Mouse (Mus musculus): ENCODE data around the gene Hspa5. TPM values are rescaled to one million over a fixed set of nuclear protein-coding genes. Genes with fewer than 3 reads are reported as not detected.

The Hspa5 gene
- polyA plus RNA-seq, 1 experiment, result 520 TPM

DNA sequence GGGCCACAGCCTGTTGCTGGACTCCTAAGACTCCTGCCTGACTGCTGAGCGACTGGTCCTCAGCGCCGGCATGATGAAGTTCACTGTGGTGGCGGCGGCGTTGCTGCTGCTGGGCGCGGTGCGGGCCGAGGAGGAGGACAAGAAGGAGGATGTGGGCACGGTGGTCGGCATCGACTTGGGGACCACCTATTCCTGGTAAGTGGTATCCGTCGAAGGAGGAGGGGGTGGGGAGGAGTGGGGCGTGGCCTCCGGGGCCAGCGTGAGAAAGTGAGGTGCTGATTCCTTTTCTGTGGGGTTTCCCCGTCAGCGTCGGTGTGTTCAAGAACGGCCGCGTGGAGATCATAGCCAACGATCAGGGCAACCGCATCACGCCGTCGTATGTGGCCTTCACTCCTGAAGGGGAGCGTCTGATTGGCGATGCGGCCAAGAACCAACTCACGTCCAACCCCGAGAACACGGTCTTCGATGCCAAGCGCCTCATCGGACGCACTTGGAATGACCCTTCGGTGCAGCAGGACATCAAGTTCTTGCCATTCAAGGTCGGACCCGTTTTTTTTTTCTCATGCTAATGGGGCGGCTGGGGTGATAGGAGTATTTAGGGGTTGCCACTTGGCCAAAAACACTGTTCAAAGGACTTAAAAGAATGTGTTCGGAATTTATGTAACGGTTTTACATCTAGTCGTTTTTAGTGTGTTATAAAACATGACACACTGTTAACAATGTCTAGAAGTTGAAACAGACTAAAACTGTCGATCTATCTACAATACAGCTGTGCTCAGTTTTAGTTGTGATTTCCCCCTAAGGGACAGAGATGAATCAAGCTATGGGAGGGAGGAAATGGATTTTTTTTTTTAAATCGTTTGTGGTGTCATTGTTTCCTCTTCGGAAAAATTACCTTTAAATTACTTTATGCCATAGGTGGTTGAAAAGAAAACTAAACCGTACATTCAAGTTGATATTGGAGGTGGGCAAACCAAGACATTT, 774 bp downstream of the Hspa5 start:
- H3K36me3 ChIP-seq (ENCODE audit: control insufficient read depth, insufficient read depth), result peaks cover 52% of the 10 kb centered on the region
- TF ChIP-seq MAX (IDR thresholded peaks at IDR 0.05), result no peak
- H3K4me3 ChIP-seq (ENCODE audit: insufficient read depth, poor library complexity, severe bottlenecking), result peak overlapping the region; percentile 97
- H3K79me2 ChIP-seq (ENCODE audit: control insufficient read depth, insufficient read depth), result peaks cover 72% of the 10 kb centered on the region
- peaks cover 64% of the 10 kb centered on the region for H3K79me3 ChIP-seq (ENCODE audit: low read depth)
- no peaks in the 10 kb centered on the region for H3K27me3 ChIP-seq (ENCODE audit: control insufficient read depth, insufficient read depth, insufficient read length)
- peak overlapping the region; percentile 94 for H3ac ChIP-seq (ENCODE audit: control insufficient read depth, insufficient read length, low read depth)

GRCm38 (mm10) chr2:34773673-34774072, 1.9 kb downstream of the Hspa5 start:
- no peak for TF ChIP-seq CTCF (IDR thresholded peaks at IDR 0.05; ENCODE audit: control insufficient read depth, insufficient read depth, insufficient read length)
- no peak for TF ChIP-seq MYOD1 (IDR thresholded peaks at IDR 0.05; ENCODE audit: control insufficient read depth, insufficient read length, low read depth)
- no peak for TF ChIP-seq MAX (IDR thresholded peaks at IDR 0.05)
- TF ChIP-seq MYOG (IDR thresholded peaks at IDR 0.05; ENCODE audit: control insufficient read depth, extremely low read depth, insufficient read length), result no peak
- no peak for TF ChIP-seq FOSL1 (IDR thresholded peaks at IDR 0.05; ENCODE audit: insufficient read depth, low read length, poor library complexity, severe bottlenecking)
- TF ChIP-seq USF1 (IDR thresholded peaks at IDR 0.05; ENCODE audit: low read depth), result no peak
- no peak for TF ChIP-seq CEBPB (IDR thresholded peaks at IDR 0.05; ENCODE audit: low read depth)
- H3K27me3 ChIP-seq (ENCODE audit: control insufficient read depth, insufficient read depth, insufficient read length), result no peaks in the 10 kb centered on the region
- H3K79me2 ChIP-seq (ENCODE audit: control insufficient read depth, insufficient read depth), result peaks cover 77% of the 10 kb centered on the region
- H3ac ChIP-seq (ENCODE audit: control insufficient read depth, insufficient read length, low read depth), result no peak overlapping the region
- peaks cover 61% of the 10 kb centered on the region for H3K36me3 ChIP-seq (ENCODE audit: control insufficient read depth, insufficient read depth)
- H3K79me3 ChIP-seq (ENCODE audit: low read depth), result peaks cover 64% of the 10 kb centered on the region
- H3K4me3 ChIP-seq (ENCODE audit: insufficient read depth, poor library complexity, severe bottlenecking), result peak overlapping the region; percentile 97

GRCm38 (mm10) chr2:34774493-34774892, 2.7 kb downstream of the Hspa5 start:
- Histone ChIP-seq H3K79me3 (ENCODE audit: low read depth) (peaks cover 64% of the 10 kb centered on the region), H3ac (ENCODE audit: control insufficient read depth, insufficient read length, low read depth) (no peak overlapping the region), H3K79me2 (ENCODE audit: control insufficient read depth, insufficient read depth) (peaks cover 77% of the 10 kb centered on the region), H3K27me3 (ENCODE audit: control insufficient read depth, insufficient read depth, insufficient read length) (no peaks in the 10 kb centered on the region), H3K36me3 (ENCODE audit: control insufficient read depth, insufficient read depth) (peaks cover 69% of the 10 kb centered on the region), H3K4me3 (ENCODE audit: insufficient read depth, poor library complexity, severe bottlenecking) (no peak overlapping the region)
- no peak for TF ChIP-seq MYOG (IDR thresholded peaks at IDR 0.05; ENCODE audit: control insufficient read depth, extremely low read depth, insufficient read length)
- TF ChIP-seq CTCF (IDR thresholded peaks at IDR 0.05; ENCODE audit: control insufficient read depth, insufficient read depth, insufficient read length), result no peak
- no peak for TF ChIP-seq MYOD1 (IDR thresholded peaks at IDR 0.05; ENCODE audit: control insufficient read depth, insufficient read length, low read depth)
- TF ChIP-seq MAX (IDR thresholded peaks at IDR 0.05), result no peak
- no peak for TF ChIP-seq USF1 (IDR thresholded peaks at IDR 0.05; ENCODE audit: low read depth)

GRCm38 (mm10) chr2:34777237-34777868, 5.6 kb downstream of the Hspa5 start:
- H3K27me3 ChIP-seq (ENCODE audit: control insufficient read depth, insufficient read depth, insufficient read length), result no peaks in the 10 kb centered on the region
- H3ac ChIP-seq (ENCODE audit: control insufficient read depth, insufficient read length, low read depth), result no peak overlapping the region
- peaks cover 51% of the 10 kb centered on the region for H3K79me3 ChIP-seq (ENCODE audit: low read depth)
- TF ChIP-seq USF1 (IDR thresholded peaks at IDR 0.05; ENCODE audit: low read depth) (no peak), CTCF (IDR thresholded peaks at IDR 0.05; ENCODE audit: control insufficient read depth, insufficient read depth, insufficient read length) (no peak), MYOD1 (IDR thresholded peaks at IDR 0.05; ENCODE audit: control insufficient read depth, insufficient read length, low read depth) (no peak), FOSL1 (IDR thresholded peaks at IDR 0.05; ENCODE audit: insufficient read depth, low read length, poor library complexity, severe bottlenecking) (no peak), CEBPB (IDR thresholded peaks at IDR 0.05; ENCODE audit: low read depth) (no peak), MYOG (IDR thresholded peaks at IDR 0.05; ENCODE audit: control insufficient read depth, extremely low read depth, insufficient read length) (no peak)
- H3K36me3 ChIP-seq (ENCODE audit: control insufficient read depth, insufficient read depth), result peaks cover 87% of the 10 kb centered on the region
- no peak overlapping the region for H3K4me3 ChIP-seq (ENCODE audit: insufficient read depth, poor library complexity, severe bottlenecking)
- peaks cover 57% of the 10 kb centered on the region for H3K79me2 ChIP-seq (ENCODE audit: control insufficient read depth, insufficient read depth)

- Histone ChIP-seq H3K79me3 (ENCODE audit: low read depth) (no peaks in the 10 kb centered on the region), H3K79me2 (ENCODE audit: control insufficient read depth, insufficient read depth) (no peaks in the 10 kb centered on the region), H3ac (ENCODE audit: control insufficient read depth, insufficient read length, low read depth) (no peak overlapping the region), H3K4me3 (ENCODE audit: insufficient read depth, poor library complexity, severe bottlenecking) (no peak overlapping the region), H3K27me3 (ENCODE audit: control insufficient read depth, insufficient read depth, insufficient read length) (no peaks in the 10 kb centered on the region), H3K36me3 (ENCODE audit: control insufficient read depth, insufficient read depth) (peaks cover 72% of the 10 kb centered on the region)
- TF ChIP-seq FOSL1 (IDR thresholded peaks at IDR 0.05; ENCODE audit: insufficient read depth, low read length, poor library complexity, severe bottlenecking) (no peak), USF1 (IDR thresholded peaks at IDR 0.05; ENCODE audit: low read depth) (no peak)
These were observed 11.6 kb downstream of the Hspa5 start for GRCm38 (mm10) chr2:34783064-34784020.
